Mouse (Mus musculus): ENCODE measurements around the gene Glis2.

DNA sequence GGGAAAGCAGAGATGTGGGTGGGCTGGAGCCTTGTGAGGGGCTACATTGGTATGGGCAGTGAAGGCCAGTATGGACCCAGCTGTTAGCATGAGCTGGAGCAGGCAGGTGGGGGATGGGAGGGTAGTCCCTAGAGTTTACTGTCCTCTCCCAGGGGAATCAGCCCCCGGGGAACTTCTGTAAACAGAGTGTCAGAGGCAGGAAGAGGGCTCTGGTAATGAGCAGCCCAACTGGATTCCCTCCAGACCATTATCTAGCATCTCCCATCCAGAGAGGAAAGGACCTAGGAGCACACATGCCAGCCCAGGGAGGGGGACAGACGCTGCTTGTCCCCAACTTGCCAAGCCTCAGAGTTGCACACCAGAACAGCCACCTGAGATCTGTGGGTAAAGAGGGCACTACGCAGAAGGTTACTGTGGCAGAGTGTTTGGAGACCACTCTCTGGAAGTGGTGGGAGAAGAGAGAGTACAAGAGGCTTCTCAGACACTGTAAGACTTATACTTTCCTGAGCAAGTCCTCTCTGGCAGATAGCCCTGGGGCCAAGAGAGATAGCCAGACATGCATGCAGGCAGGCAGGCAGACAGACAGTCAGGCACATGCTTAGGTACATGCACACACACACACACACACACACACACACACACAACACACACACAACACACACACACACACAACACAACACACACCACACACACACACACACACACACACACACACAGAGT is 46.8 kb downstream of the Glis2 start:
- TF ChIP-seq CTCF (IDR thresholded peaks at IDR 0.05; ENCODE audit: borderline replicate concordance, extremely low read depth, insufficient read depth, insufficient read length), result no peak
- no peak for TF ChIP-seq POLR2A (IDR thresholded peaks at IDR 0.05; ENCODE audit: borderline replicate concordance, extremely low read depth, insufficient read depth, insufficient read length, poor library complexity, severe bottlenecking)
